In genomic region chr3:137919398-137919797, GRCm38 (mm10) we compare ENCODE assay signal across 8 mouse cellular contexts. TPM values are rescaled to one million over a fixed set of nuclear protein-coding genes. Genes with fewer than 3 reads are reported as not detected.
DNase-seq lines count a peak whose midpoint lies in the region; ATAC-seq lines count a peak whose summit lies in the region.
"Had no signal": no experiment of that assay in that cellular context is flagged by ENCODE, and none has a peak within 500 bp of the region (broad histone marks: within the 10 kb centered on the region; RNA-seq: fewer than 3 reads in every experiment).

No protein-coding gene starts in this region.

- H3K4me1 ChIP-seq in lung, embryonic 16.5 days (replicated peaks; ENCODE audit: control insufficient read depth, insufficient read depth, low read length), result peaks cover 11% of the 10 kb centered on the region
- H3K4me1 ChIP-seq in forebrain, embryonic 10.5 days, result peaks cover 22% of the 10 kb centered on the region
- peaks cover 4% of the 10 kb centered on the region; the same call in 1 of the 2 replicates for H3K4me1 ChIP-seq in limb, embryonic 11.5 days (ENCODE audit: control insufficient read depth, insufficient read depth, low read length)
- H3K4me1 ChIP-seq in neural tube, embryonic 15.5 days, result peaks cover 31% of the 10 kb centered on the region

- peak overlapping the region; percentile 84 for H3K9ac ChIP-seq in lung, embryonic 16.5 days (ENCODE audit: low read length)
- H3K9ac ChIP-seq in limb, embryonic 11.5 days (ENCODE audit: low read length), result no peak overlapping the region; the same call in 1 of the 2 replicates
- peak overlapping the region; percentile 89 for H3K9ac ChIP-seq in neural tube, embryonic 15.5 days (replicated peaks)

- intact Hi-C loops in left cerebral cortex, postnatal 14 days (cut with DNase I), result loop anchor here (2.0 kb wide), 2 partner anchors 55 to 223 kb away; partner anchors contain the start of genes H2afz and Trmt10a

- H3K27me3 ChIP-seq in lung, embryonic 16.5 days (ENCODE audit: control insufficient read depth, insufficient read depth, low read depth, low read length), result no peaks in the 10 kb centered on the region
- H3K27me3 ChIP-seq in forebrain, embryonic 10.5 days (ENCODE audit: poor library complexity, severe bottlenecking), result no peaks in the 10 kb centered on the region
- H3K27me3 ChIP-seq in limb, embryonic 11.5 days (ENCODE audit: control insufficient read depth, insufficient read depth, low read length), result no peaks in the 10 kb centered on the region
- H3K27me3 ChIP-seq in neural tube, embryonic 15.5 days (replicated peaks), result no peaks in the 10 kb centered on the region

- peak overlapping the region; percentile 86 for H3K4me3 ChIP-seq in lung, embryonic 16.5 days (ENCODE audit: low read length)
- peak overlapping the region; percentile 95 for H3K4me3 ChIP-seq in forebrain, embryonic 10.5 days
- peak overlapping the region; percentile 75; the same call in 1 of the 2 replicates for H3K4me3 ChIP-seq in limb, embryonic 11.5 days (ENCODE audit: low read depth, low read length)
- peak overlapping the region; percentile 92 for H3K4me3 ChIP-seq in neural tube, embryonic 15.5 days (replicated peaks)

- no peak for DNase-seq in lung, postnatal 14 days
- no peak for DNase-seq in forebrain, embryonic 10.5 days (ENCODE audit: extremely low spot score, low spot score)
- DNase-seq in limb, embryonic 11.5 days (ENCODE audit: low spot score), result no peak
- no peak for DNase-seq in spleen, postnatal 10 days (ENCODE audit: low spot score in 2 of 2)
- no peak for DNase-seq in left cerebral cortex, postnatal 14 days (ENCODE audit: low spot score in 2 of 2)
- DNase-seq: kidney, postnatal 10 days had no signal

- no peak overlapping the region for H3K27ac ChIP-seq in lung, embryonic 16.5 days (ENCODE audit: low read length)
- no peak overlapping the region for H3K27ac ChIP-seq in forebrain, embryonic 10.5 days
- no peak overlapping the region for H3K27ac ChIP-seq in limb, embryonic 11.5 days (replicated peaks; ENCODE audit: low read depth, low read length)
- no peak overlapping the region for H3K27ac ChIP-seq in neural tube, embryonic 15.5 days (replicated peaks)

- peak overlapping the region; percentile 77 for H3K4me2 ChIP-seq in lung, embryonic 16.5 days (ENCODE audit: low read depth, low read length)
- peak overlapping the region; percentile 68 for H3K4me2 ChIP-seq in limb, embryonic 11.5 days (ENCODE audit: low read depth, severe bottlenecking)
- H3K4me2 ChIP-seq in neural tube, embryonic 15.5 days, result peak overlapping the region; percentile 87

- WGBS in lung, embryonic 16.5 days, result 83% methylated on average over 7 of the region's 7 CpGs
- WGBS in forebrain, embryonic 10.5 days, result 94% methylated on average over 7 of the region's 7 CpGs
- 93% methylated on average over 7 of the region's 7 CpGs for WGBS in limb, embryonic 11.5 days
- 94% methylated on average over 7 of the region's 7 CpGs for WGBS in neural tube, embryonic 15.5 days

- H3K9me3 ChIP-seq in lung, embryonic 16.5 days (ENCODE audit: control insufficient read depth, low read length), result no peaks in the 10 kb centered on the region
- H3K9me3 ChIP-seq in forebrain, embryonic 10.5 days, result no peaks in the 10 kb centered on the region
- no peaks in the 10 kb centered on the region for H3K9me3 ChIP-seq in limb, embryonic 11.5 days (ENCODE audit: control insufficient read depth, low read length)
- H3K9me3 ChIP-seq in neural tube, embryonic 15.5 days (replicated peaks), result no peaks in the 10 kb centered on the region

- no peak for ATAC-seq in lung, embryonic 16.5 days (ENCODE audit: low read depth)
- ATAC-seq in limb, embryonic 11.5 days (ENCODE audit: insufficient number of reproducible peaks, low FRiP score, low TSS enrichment, low read depth), result no peak
- no peak for ATAC-seq in neural tube, embryonic 15.5 days (ENCODE audit: low FRiP score)

- H3K36me3 ChIP-seq in lung, embryonic 16.5 days (ENCODE audit: control insufficient read depth, insufficient read depth, low read length), result peaks cover 9% of the 10 kb centered on the region
- H3K36me3 ChIP-seq in forebrain, embryonic 10.5 days (replicated peaks), result peaks cover 24% of the 10 kb centered on the region
- peaks cover 2% of the 10 kb centered on the region; the same call in 1 of the 2 replicates for H3K36me3 ChIP-seq in limb, embryonic 11.5 days (ENCODE audit: control insufficient read depth, insufficient read depth, low read length)
- H3K36me3 ChIP-seq in neural tube, embryonic 15.5 days, result peaks cover 18% of the 10 kb centered on the region

RNA-seq across cellular contexts. Expression of gene Lamtor3, which starts 1.1 kb away (rescaled TPM):
- 108 and 112 TPM in 2 replicates for polyA plus RNA-seq in lung, embryonic 16.5 days (2015; fragmentation: Nextera tagmentation; extraction: Ambion mirVana)
- 90.1 and 92.3 TPM in 2 replicates for polyA plus RNA-seq in forebrain, embryonic 10.5 days (2016; fragmentation: Nextera tagmentation; extraction: Ambion mirVana)
- polyA plus RNA-seq in limb, embryonic 11.5 days (2014; fragmentation: Nextera tagmentation; extraction: Ambion mirVana), result 99.3 and 99.8 TPM in 2 replicates
- 128 and 132 TPM in 2 replicates for polyA plus RNA-seq in neural tube, embryonic 15.5 days (2015; fragmentation: Nextera tagmentation; extraction: Ambion mirVana)
- total RNA-seq in left cerebral cortex, postnatal 14 days (2021), result 10 to 100 TPM; 67.3 to 79.5 TPM

RNA-seq across cellular contexts. Expression of gene Dnajb14, which starts 51.9 kb away (rescaled TPM):
- 7.4 and 9.2 TPM in 2 replicates for polyA plus RNA-seq in lung, embryonic 16.5 days (2015; fragmentation: Nextera tagmentation; extraction: Ambion mirVana)
- polyA plus RNA-seq in forebrain, embryonic 10.5 days (2016; fragmentation: Nextera tagmentation; extraction: Ambion mirVana), result 5.3 and 5.5 TPM in 2 replicates
- polyA plus RNA-seq in limb, embryonic 11.5 days (2014; fragmentation: Nextera tagmentation; extraction: Ambion mirVana), result 10.4 and 12.7 TPM in 2 replicates
- polyA plus RNA-seq in neural tube, embryonic 15.5 days (2015; fragmentation: Nextera tagmentation; extraction: Ambion mirVana), result 15.1 and 17.8 TPM in 2 replicates
- 10 to 100 TPM; 45.5 to 48.8 TPM for total RNA-seq in left cerebral cortex, postnatal 14 days (2021)

RNA-seq across cellular contexts. Expression of gene H2afz, which starts 55.1 kb away (rescaled TPM):
- polyA plus RNA-seq in lung, embryonic 16.5 days (2015; fragmentation: Nextera tagmentation; extraction: Ambion mirVana), result 1,843 and 2,003 TPM in 2 replicates
- polyA plus RNA-seq in forebrain, embryonic 10.5 days (2016; fragmentation: Nextera tagmentation; extraction: Ambion mirVana), result 3,633 and 3,684 TPM in 2 replicates
- 3,201 and 3,406 TPM in 2 replicates for polyA plus RNA-seq in limb, embryonic 11.5 days (2014; fragmentation: Nextera tagmentation; extraction: Ambion mirVana)
- 714 and 880 TPM in 2 replicates for polyA plus RNA-seq in neural tube, embryonic 15.5 days (2015; fragmentation: Nextera tagmentation; extraction: Ambion mirVana)
- total RNA-seq in left cerebral cortex, postnatal 14 days (2021), result 100 to 1,000 TPM; 169 to 177 TPM
